16 mouse cellular contexts compared by ENCODE assay signal in the genomic region with DNA sequence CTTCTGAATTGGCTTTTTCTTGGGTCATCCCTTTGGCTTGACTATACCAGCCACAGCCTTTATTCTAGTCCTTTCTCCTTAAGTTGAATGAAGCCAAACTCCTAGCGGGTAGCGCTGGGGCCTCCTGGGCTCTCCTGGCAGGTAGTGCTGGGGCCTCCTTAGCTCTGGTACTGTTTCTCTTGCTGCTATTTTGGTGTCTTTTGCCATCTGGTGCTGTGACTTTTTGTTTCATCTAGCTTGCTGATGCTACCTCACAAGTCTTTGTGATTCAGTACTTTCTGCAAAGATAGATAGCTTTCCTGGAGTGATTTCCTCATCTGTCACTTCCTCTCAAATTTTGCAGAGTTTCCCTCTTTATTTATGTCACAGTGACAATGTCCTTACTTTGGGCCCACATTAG.
DNase-seq lines count a peak whose midpoint lies in the region.
"Had no signal": no experiment of that assay in that cellular context is flagged by ENCODE, and none has a peak within 500 bp of the region (broad histone marks: within the 10 kb centered on the region; RNA-seq: fewer than 3 reads in every experiment).

No protein-coding gene starts in this region.

- intact Hi-C loops in left cerebral cortex, postnatal 36 days (cut with DNase I): no loop called here

- DNase-seq in frontal cortex, postnatal 36 days (ENCODE audit: low spot score in 2 of 2): peak; percentile 6 to 53
- no peak for DNase-seq in frontal cortex, postnatal 14 days (ENCODE audit: low spot score in 2 of 2)
- DNase-seq in left cerebral cortex, postnatal 36 days (ENCODE audit: low spot score in 2 of 2): peak; percentile 13 to 31
- no peak for DNase-seq in left cerebral cortex, adult 11 months (ENCODE audit: low spot score)
- peak; percentile 72 for DNase-seq in brain, adult 2 months (ENCODE audit: low read depth, low spot score)
- DNase-seq in retina, postnatal 1 day: no peak
- DNase-seq: adrenal gland, postnatal 10 days; adrenal gland, postnatal 36 days; B cell, adult 2 months; cerebellum, adult 11 months; cerebellum, adult 2 months; cerebellum, adult 9-11 months; cerebellum, postnatal 25 days; forebrain, postnatal 0 days; gastrocnemius, postnatal 25 days; heart, adult 2 months had no signal

Comparison
In these comparisons a context has a peak if more than half of its experiments do, and no peak if none do; other contexts are left out.
1. DNase-seq: peak in frontal cortex, postnatal 36 days (2 of 2), left cerebral cortex, postnatal 36 days (2 of 2) and brain, adult 2 months (single experiment); none in frontal cortex, postnatal 14 days (0 of 2), left cerebral cortex, adult 11 months (single experiment) and retina, postnatal 1 day (single experiment).